Mouse (Mus musculus) kidney, postnatal 0 days (tissue): ENCODE results near the gene Fam162a. TPM values are rescaled to one million over a fixed set of nuclear protein-coding genes. Genes with fewer than 3 reads are reported as not detected.

Experiments used
- ATAC-seq: fragments of 200-750 bp; cut with Nextera tagmentation; replicated peaks from 2 replicates; pipeline ENCODE4 v1.8.0; 2017; ENCODE audit warnings: low read depth, moderate number of reproducible peaks, moderate TSS enrichment, moderate library complexity; ENCODE audit not compliant: low FRiP score
- DNase-seq: peaks from one replicate; pipeline ENCODE4 v3.0.0-alpha.2; 2016; ENCODE audit warnings: low spot score
- H3K27ac ChIP-seq: fragments of 300-500 bp; sonication (generic); 2 replicates; pipeline ENCODE4 v1.5.1; 2014; ENCODE audit warnings: mild to moderate bottlenecking
- H3K27me3 ChIP-seq: fragments of 300-500 bp; sonication (generic); 2 replicates; pipeline ENCODE4 v1.6.1; 2014; ENCODE audit warnings: low read length, mixed read lengths; ENCODE audit not compliant: insufficient read depth
- H3K36me3 ChIP-seq: fragments of 300-500 bp; sonication (generic); 2 replicates; pipeline ENCODE4 v1.6.1; 2014; ENCODE audit warnings: low read length, mixed read lengths; ENCODE audit not compliant: insufficient read depth
- H3K4me1 ChIP-seq: fragments of 300-500 bp; sonication (generic); replicated peaks from 2 replicates; pipeline ENCODE4 v1.6.1; 2014; ENCODE audit warnings: antibody characterized with exemption, low read length, mixed read lengths; ENCODE audit not compliant: insufficient read depth
- H3K4me2 ChIP-seq: fragments of 300-500 bp; sonication (generic); 2 replicates; pipeline ENCODE4 v1.6.1; 2014; ENCODE audit warnings: mild to moderate bottlenecking, low read length, moderate library complexity, mixed read lengths
- H3K4me3 ChIP-seq: fragments of 300-500 bp; sonication (generic); replicated peaks from 2 replicates; pipeline ENCODE4 v1.5.1; 2014; ENCODE audit warnings: low read depth, low read length
- H3K9ac ChIP-seq: fragments of 300-500 bp; sonication (generic); 2 replicates; pipeline ENCODE4 v1.6.1; 2014; ENCODE audit warnings: low read depth, low read length
- H3K9me3 ChIP-seq: fragments of 300-500 bp; sonication (generic); replicated peaks from 2 replicates; pipeline ENCODE4 v1.6.1; 2016; ENCODE audit warnings: low read length, inconsistent platforms, mixed read lengths
- CTCF ChIP-seq: IDR thresholded peaks from 2 replicates; pipeline ENCODE4 v1.5.1; 2016; ENCODE audit warnings: antibody characterized with exemption, low read depth, mild to moderate bottlenecking, moderate library complexity
- WGBS: fragments of 180-500 bp; shearing (Covaris S2); extraction: QIAGEN DNeasy Blood & Tissue Kit; methylation state at CpG from one replicate; pipeline ENCODE4 v1.1.7; 2014; 5-methylcytosine and 5-hydroxymethylcytosine counted together
- polyA plus RNA-seq: library from polyadenylated mRNA; unstranded; fragments of >200 nt; fragmentation: Nextera tagmentation; extraction: Ambion mirVana; gene quantifications from 2 replicates; pipeline ENCODE4 v1.2.1, GENCODE M21; 2015

The Fam162a gene
- polyA plus RNA-seq, 1 experiment from 2014 or later, result 409 TPM

- H3K27ac ChIP-seq, result no peak overlapping the region
- H3K9me3 ChIP-seq, result no peaks in the 10 kb centered on the region
- DNase-seq (no peak), ATAC-seq (no peak)
- no peaks in the 10 kb centered on the region; the same call in 1 of the 2 replicates for H3K4me1 ChIP-seq
- peaks cover 6% of the 10 kb centered on the region; the same call in 1 of the 2 replicates for H3K36me3 ChIP-seq
- H3K27me3 ChIP-seq, result no peaks in the 10 kb centered on the region
- TF ChIP-seq CTCF, result no peak
- no peak overlapping the region for H3K4me3 ChIP-seq
- H3K4me2 ChIP-seq, result no peak overlapping the region
- H3K9ac ChIP-seq, result no peak overlapping the region
- 92% methylated on average over 3 of the region's 3 CpGs for WGBS
Observed at GRCm38 (mm10) chr16:36074772-36075171, 3.4 kb upstream of the Fam162a start.

GRCm38 (mm10) chr16:36072410-36073011 is 1.1 kb upstream of the Fam162a start:
- Histone ChIP-seq H3K27me3 (no peaks in the 10 kb centered on the region), H3K27ac (peak overlapping the region; percentile 97), H3K4me1 (no peaks in the 10 kb centered on the region; the same call in 1 of the 2 replicates), H3K4me2 (peak overlapping the region; percentile 79), H3K36me3 (no peaks in the 10 kb centered on the region), H3K4me3 (peak overlapping the region; percentile 76), H3K9me3 (no peaks in the 10 kb centered on the region), H3K9ac (peak overlapping the region; percentile 74)
- ATAC-seq (no peak), DNase-seq (no peak)
- 28% methylated on average over 8 of the region's 8 CpGs for WGBS
- no peak for TF ChIP-seq CTCF

GRCm38 (mm10) chr16:36071071-36071449 is 334 bp downstream of the Fam162a start:
- DNase-seq, result peak; percentile 68
- whole genome bisulfite sequencing, result 0% methylated on average over 14 of the region's 16 CpGs
- peak overlapping the region; percentile 97 for H3K27ac ChIP-seq
- no peak for TF ChIP-seq CTCF
- peak overlapping the region; percentile 74 for H3K9ac ChIP-seq
- H3K36me3 ChIP-seq, result no peaks in the 10 kb centered on the region
- no peaks in the 10 kb centered on the region for H3K9me3 ChIP-seq
- no peaks in the 10 kb centered on the region for H3K27me3 ChIP-seq
- ATAC-seq, result no peak
- no peaks in the 10 kb centered on the region; the same call in 1 of the 2 replicates for H3K4me1 ChIP-seq
- H3K4me2 ChIP-seq, result peak overlapping the region; percentile 79
- peak overlapping the region; percentile 76 for H3K4me3 ChIP-seq

DNA sequence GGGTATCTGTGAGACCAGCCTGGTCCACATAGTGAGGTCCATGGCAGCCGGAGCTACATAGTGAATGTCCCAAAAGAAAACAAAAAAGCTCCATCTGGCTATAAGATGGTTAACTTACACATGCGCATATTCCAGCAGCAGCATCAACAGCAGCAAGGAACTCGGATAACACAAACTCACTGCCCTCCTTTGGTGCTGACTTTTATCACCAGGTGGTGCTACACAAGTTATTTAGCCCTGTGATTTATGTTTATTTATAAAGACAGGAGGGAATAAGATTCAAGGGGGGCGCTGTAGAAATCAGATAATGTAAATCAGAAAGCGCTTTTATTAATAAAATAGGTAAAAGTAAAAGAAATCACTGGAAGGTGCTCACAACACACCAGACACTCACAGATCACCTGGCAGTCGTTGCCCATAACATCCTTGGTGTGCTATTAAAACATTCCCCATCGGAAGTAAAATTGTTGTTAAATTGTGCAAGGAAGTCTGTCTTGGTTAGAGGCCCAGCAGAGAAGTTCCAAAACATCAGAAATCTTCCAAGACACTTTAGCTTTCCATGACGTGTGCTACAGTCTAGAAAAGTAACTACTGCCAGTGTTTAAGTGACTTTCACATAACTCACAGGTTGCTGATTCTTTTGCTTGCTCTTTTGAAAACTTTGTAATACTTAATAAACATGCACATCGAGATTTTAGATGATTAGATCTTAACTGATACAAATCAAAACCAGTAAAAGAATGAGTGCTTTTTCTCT is 1.4 kb downstream of the Fam162a start:
- peak overlapping the region; percentile 76 for H3K4me3 ChIP-seq
- H3K36me3 ChIP-seq, result no peaks in the 10 kb centered on the region
- peak; percentile 50; the same call in 1 of the 2 replicates for TF ChIP-seq CTCF
- DNase-seq (peak; percentile 33), ATAC-seq (no peak)
- H3K9ac ChIP-seq, result peak overlapping the region; percentile 74; the same call in 1 of the 2 replicates
- no peaks in the 10 kb centered on the region for H3K27me3 ChIP-seq
- no peaks in the 10 kb centered on the region; the same call in 1 of the 2 replicates for H3K4me1 ChIP-seq
- no peaks in the 10 kb centered on the region for H3K9me3 ChIP-seq
- no peak overlapping the region for H3K27ac ChIP-seq
- H3K4me2 ChIP-seq, result peak overlapping the region; percentile 79
- WGBS, result 19% methylated on average over 9 of the region's 9 CpGs

- H3K4me2 ChIP-seq, result no peak overlapping the region
- no peaks in the 10 kb centered on the region; the same call in 1 of the 2 replicates for H3K4me1 ChIP-seq
- H3K27me3 ChIP-seq, result no peaks in the 10 kb centered on the region
- H3K9ac ChIP-seq, result no peak overlapping the region
- DNase-seq, result no peak
- TF ChIP-seq CTCF, result no peak
- WGBS, result 51% methylated on average over 3 of the region's 3 CpGs
- H3K36me3 ChIP-seq, result no peaks in the 10 kb centered on the region
- H3K9me3 ChIP-seq, result no peaks in the 10 kb centered on the region
- no peak for ATAC-seq
- H3K27ac ChIP-seq, result no peak overlapping the region
- no peak overlapping the region for H3K4me3 ChIP-seq
Observed at GRCm38 (mm10) chr16:36068356-36068755, 3.0 kb downstream of the Fam162a start.

DNA sequence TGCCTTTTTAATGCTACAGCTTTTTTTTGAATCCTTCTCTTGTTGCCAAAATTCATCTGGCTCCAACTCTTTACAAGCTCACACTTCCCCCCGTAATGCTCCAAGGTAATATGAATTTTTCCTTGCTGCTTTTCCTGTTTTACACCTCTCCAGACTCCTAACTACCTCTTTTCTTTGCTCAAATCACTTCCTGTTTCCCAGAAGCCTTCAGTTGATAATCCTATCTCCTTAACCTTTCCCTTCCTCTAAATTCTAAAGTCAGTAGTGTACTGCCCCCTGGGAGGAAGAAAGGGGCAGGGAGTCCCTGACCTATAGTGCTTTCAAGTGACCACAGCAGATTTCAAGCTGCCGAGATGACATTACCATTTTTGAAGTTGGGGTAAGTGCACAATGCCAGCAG is 3.7 kb downstream of the Fam162a start:
- Histone ChIP-seq H3K27ac (no peak overlapping the region), H3K4me1 (no peaks in the 10 kb centered on the region; the same call in 1 of the 2 replicates), H3K27me3 (no peaks in the 10 kb centered on the region), H3K9me3 (no peaks in the 10 kb centered on the region), H3K9ac (no peak overlapping the region), H3K36me3 (no peaks in the 10 kb centered on the region), H3K4me2 (no peak overlapping the region), H3K4me3 (no peak overlapping the region)
- 51% methylated on average over 2 of the region's 2 CpGs for WGBS
- no peak for TF ChIP-seq CTCF
- DNase-seq (no peak), ATAC-seq (no peak)
